Mouse (Mus musculus) neutrophil, adult 59 days (primary cell): ENCODE data around the gene Cyp4f14. TPM values are rescaled to one million over a fixed set of nuclear protein-coding genes. Genes with fewer than 3 reads are reported as not detected.

Source experiments
- total RNA-seq, 2 experiments: library from RNA; stranded (reverse); gene quantifications; 1 replicate in 1 of 2; 2 replicates in 1 of 2; pipeline ENCODE4 v1.2.4; 2023

Gene Cyp4f14
- total RNA-seq = not detected

GRCm38 (mm10) chr17:32917131-32917530 is at the start of gene Cyp4f14:
Gene Cyp4f14, minus strand, starts transcription at chr17:32917342.

GRCm38 (mm10) chr17:32965623-32966290 is 48.6 kb upstream of the Cyp4f14 start, which contains the start of gene Zfp472:
Gene Zfp472, plus strand, starts transcription at chr17:32965814.

GRCm38 (mm10) chr17:32947215-32947914 is 30.2 kb upstream of the Cyp4f14 start, which contains the start of gene Cyp4f13:
Gene Cyp4f13, minus strand, starts transcription at chr17:32947402.

GRCm38 (mm10) chr17:32891239-32892180 is 25.6 kb downstream of the Cyp4f14 start, which contains the start of gene Zfp870:
Gene Zfp870, minus strand, starts transcription at chr17:32891642.

Other genes with a start within 250 kb of the Cyp4f14 start
- gene Cyp4f15, start 231.7 kb downstream of the Cyp4f14 start, total RNA-seq = not detected
- gene Zfp871, start 129.1 kb downstream of the Cyp4f14 start, total RNA-seq = 10 to 100 TPM; 45.7 to 58.2 TPM
- gene Zfp811, start 107.4 kb downstream of the Cyp4f14 start, total RNA-seq = not detected
- gene Zfp799, start 87.1 kb downstream of the Cyp4f14 start, total RNA-seq = 1 to 10 TPM; 1.8 to 3.5 TPM
- 1 to 10 TPM in 1 of 2 experiments, under 1 TPM in 1; 0.82 to 1.1 TPM for gene Zfp870, start 25.7 kb downstream of the Cyp4f14 start, total RNA-seq
- gene Cyp4f13, start 30.1 kb upstream of the Cyp4f14 start, total RNA-seq = 10 to 100 TPM; 75.3 to 82.0 TPM
- gene Zfp472, start 48.5 kb upstream of the Cyp4f14 start, total RNA-seq = 1 to 10 TPM; 6.0 to 8.0 TPM
- gene Zfp952, start 75.8 kb upstream of the Cyp4f14 start, total RNA-seq = 1 to 10 TPM; 4.2 to 4.4 TPM
- gene Zfp763, start 116.1 kb upstream of the Cyp4f14 start, total RNA-seq = 1 to 10 TPM in 1 of 2 experiments, under 1 TPM in 1; 0.84 to 1.5 TPM
- not detected for gene 4921501E09Rik, start 150.7 kb upstream of the Cyp4f14 start, total RNA-seq
- gene Zfp563, start 172.0 kb upstream of the Cyp4f14 start, total RNA-seq = 1 to 10 TPM; 1.8 to 2.8 TPM
- not detected for gene Morc2b, start 222.3 kb upstream of the Cyp4f14 start, total RNA-seq